In the genomic region with DNA sequence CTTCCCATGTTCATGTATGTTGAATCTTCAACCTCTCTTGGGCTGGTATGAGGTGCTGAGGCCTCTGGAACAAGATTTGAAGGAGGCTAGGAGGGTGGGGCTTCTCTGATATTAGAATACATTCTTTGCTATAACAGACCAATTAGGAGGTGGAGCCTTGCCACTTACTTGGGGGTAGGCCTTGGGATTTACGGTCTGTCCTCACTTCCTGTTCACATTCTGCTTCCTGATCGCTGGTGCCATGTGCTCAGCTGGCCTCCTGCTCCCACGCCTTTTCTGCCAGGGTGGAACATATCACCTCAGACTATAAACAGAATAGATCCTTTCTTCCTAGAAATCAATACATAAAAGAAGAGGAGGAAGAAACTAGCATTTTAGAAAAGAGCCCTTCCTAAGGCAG, we compare ENCODE assay signal across 27 mouse cellular contexts.
A peak's percentile ranks its signal among the peaks of the same experiment; 100 is the strongest.
DNase-seq lines count a peak whose midpoint lies in the region; ATAC-seq and TF ChIP-seq lines count a peak whose summit lies in the region.
"Had no signal": no experiment of that assay in that cellular context is flagged by ENCODE, and none has a peak within 500 bp of the region (broad histone marks: within the 10 kb centered on the region; RNA-seq: fewer than 3 reads in every experiment).

No protein-coding gene starts in this region.

- no peak overlapping the region for H3K27ac ChIP-seq in midbrain, embryonic 11.5 days (ENCODE audit: low read depth, low read length)
- H3K27ac ChIP-seq in midbrain, postnatal 0 days (ENCODE audit: low read depth, low read length), result no peak overlapping the region
- no peak overlapping the region for H3K27ac ChIP-seq in heart, embryonic 12.5 days (ENCODE audit: poor library complexity, severe bottlenecking)
- no peak overlapping the region for H3K27ac ChIP-seq in forebrain, postnatal 0 days (ENCODE audit: low read depth, low read length)
- H3K27ac ChIP-seq: embryonic facial prominence, embryonic 12.5 days; embryonic facial prominence, embryonic 15.5 days; gastrocnemius, adult 2 months; heart, adult 2 months; heart, embryonic 10.5 days; hindbrain, embryonic 10.5 days; hindbrain, embryonic 13.5 days; intestine, embryonic 15.5 days had no signal

- no peak overlapping the region for H3K4me2 ChIP-seq in midbrain, embryonic 11.5 days
- H3K4me2 ChIP-seq in midbrain, postnatal 0 days (ENCODE audit: low read depth, low read length, poor library complexity, severe bottlenecking), result no peak overlapping the region
- H3K4me2 ChIP-seq in heart, embryonic 12.5 days, result no peak overlapping the region
- no peak overlapping the region for H3K4me2 ChIP-seq in forebrain, postnatal 0 days (ENCODE audit: low read depth)
- H3K4me2 ChIP-seq: embryonic facial prominence, embryonic 12.5 days; embryonic facial prominence, embryonic 15.5 days; hindbrain, embryonic 13.5 days; intestine, embryonic 15.5 days had no signal

- H3K4me1 ChIP-seq in midbrain, embryonic 11.5 days (ENCODE audit: control insufficient read depth, insufficient read depth, low read length), result no peaks in the 10 kb centered on the region
- no peaks in the 10 kb centered on the region for H3K4me1 ChIP-seq in midbrain, postnatal 0 days (ENCODE audit: insufficient read depth, low read length)
- no peaks in the 10 kb centered on the region for H3K4me1 ChIP-seq in heart, embryonic 12.5 days (replicated peaks)
- no peaks in the 10 kb centered on the region for H3K4me1 ChIP-seq in forebrain, postnatal 0 days (ENCODE audit: insufficient read depth)
- H3K4me1 ChIP-seq: embryonic facial prominence, embryonic 12.5 days; embryonic facial prominence, embryonic 15.5 days; heart, embryonic 10.5 days; hindbrain, embryonic 10.5 days; hindbrain, embryonic 13.5 days; intestine, embryonic 15.5 days had no signal

- no peak overlapping the region for H3K9ac ChIP-seq in midbrain, embryonic 11.5 days (ENCODE audit: low read length)
- H3K9ac ChIP-seq in midbrain, postnatal 0 days (replicated peaks; ENCODE audit: low read length, poor library complexity, severe bottlenecking), result no peak overlapping the region
- H3K9ac ChIP-seq in heart, embryonic 12.5 days, result no peak overlapping the region
- H3K9ac ChIP-seq in forebrain, postnatal 0 days, result no peak overlapping the region
- H3K9ac ChIP-seq: embryonic facial prominence, embryonic 12.5 days; embryonic facial prominence, embryonic 15.5 days; hindbrain, embryonic 13.5 days; intestine, embryonic 15.5 days had no signal

- H3K36me3 ChIP-seq in midbrain, embryonic 11.5 days (ENCODE audit: control insufficient read depth, insufficient read depth, low read length), result no peaks in the 10 kb centered on the region
- no peaks in the 10 kb centered on the region for H3K36me3 ChIP-seq in midbrain, postnatal 0 days (ENCODE audit: insufficient read depth, low read length)
- H3K36me3 ChIP-seq in heart, embryonic 12.5 days, result no peaks in the 10 kb centered on the region
- H3K36me3 ChIP-seq in forebrain, postnatal 0 days (ENCODE audit: insufficient read depth), result no peaks in the 10 kb centered on the region
- H3K36me3 ChIP-seq: embryonic facial prominence, embryonic 12.5 days; embryonic facial prominence, embryonic 15.5 days; heart, embryonic 10.5 days; hindbrain, embryonic 10.5 days; hindbrain, embryonic 13.5 days; intestine, embryonic 15.5 days had no signal

- WGBS in midbrain, embryonic 11.5 days, result 92% methylated on average over 3 of the region's 3 CpGs
- WGBS in midbrain, postnatal 0 days, result 85% methylated on average over 3 of the region's 3 CpGs
- 65% methylated on average over 3 of the region's 3 CpGs for WGBS in heart, embryonic 12.5 days
- WGBS in forebrain, postnatal 0 days, result 88% methylated on average over 3 of the region's 3 CpGs

- no peak overlapping the region for H3K4me3 ChIP-seq in midbrain, embryonic 11.5 days (ENCODE audit: low read depth, low read length)
- H3K4me3 ChIP-seq in midbrain, postnatal 0 days (ENCODE audit: low read depth, low read length), result no peak overlapping the region
- no peak overlapping the region for H3K4me3 ChIP-seq in heart, embryonic 12.5 days
- H3K4me3 ChIP-seq in forebrain, postnatal 0 days (ENCODE audit: low read depth, low read length), result no peak overlapping the region
- H3K4me3 ChIP-seq: embryonic facial prominence, embryonic 12.5 days; embryonic facial prominence, embryonic 15.5 days; gastrocnemius, adult 2 months; heart, adult 2 months; heart, embryonic 10.5 days; hindbrain, embryonic 10.5 days; hindbrain, embryonic 13.5 days; intestine, embryonic 15.5 days had no signal

- TF ChIP-seq CTCF in midbrain, postnatal 0 days (IDR thresholded peaks at IDR 0.05), result no peak
- no peak for TF ChIP-seq CTCF in forebrain, postnatal 0 days (IDR thresholded peaks at IDR 0.05; ENCODE audit: low read depth)

- no peak for ATAC-seq in midbrain, embryonic 11.5 days (ENCODE audit: low FRiP score)
- ATAC-seq in midbrain, postnatal 0 days (ENCODE audit: low FRiP score), result no peak
- peak; percentile 65 for ATAC-seq in common myeloid progenitor, adult 5-6 weeks (replicated peaks; ENCODE audit: low read depth, poor library complexity, severe bottlenecking)
- peak; percentile 47 for ATAC-seq in megakaryocyte, adult 5-6 weeks (ENCODE audit: poor library complexity, severe bottlenecking)
- no peak for ATAC-seq in frontal cortex, adult (ENCODE audit: low TSS enrichment)
- ATAC-seq in heart, embryonic 12.5 days (ENCODE audit: insufficient number of reproducible peaks, low FRiP score), result no peak
- no peak for ATAC-seq in forebrain, postnatal 0 days
- ATAC-seq: forebrain, embryonic 14.5 days; hindbrain, embryonic 16.5 days; intestine, embryonic 15.5 days; Patski had no signal

- no peaks in the 10 kb centered on the region for H3K9me3 ChIP-seq in midbrain, embryonic 11.5 days (ENCODE audit: control insufficient read depth, low read length)
- no peaks in the 10 kb centered on the region for H3K9me3 ChIP-seq in midbrain, postnatal 0 days (ENCODE audit: low read length)
- H3K9me3 ChIP-seq in heart, embryonic 12.5 days (replicated peaks), result no peaks in the 10 kb centered on the region
- H3K9me3 ChIP-seq in forebrain, postnatal 0 days (ENCODE audit: low read length), result no peaks in the 10 kb centered on the region
- H3K9me3 ChIP-seq: embryonic facial prominence, embryonic 12.5 days; embryonic facial prominence, embryonic 15.5 days; heart, embryonic 10.5 days; hindbrain, embryonic 10.5 days; hindbrain, embryonic 13.5 days; intestine, embryonic 15.5 days had no signal

- DNase-seq in midbrain, embryonic 11.5 days (ENCODE audit: low spot score, missing footprints), result peak; percentile 37
- no peak for DNase-seq in midbrain, postnatal 0 days (ENCODE audit: low spot score)
- DNase-seq in cerebellum, adult 11 months, result no peak
- DNase-seq in forebrain, postnatal 0 days, result no peak
- DNase-seq: adrenal gland, adult 8-10 months; adrenal gland, postnatal 25 days; B cell, adult 2 months; cerebellum, adult 18-20 months; cerebellum, adult 9-10 months; cerebellum, postnatal 14 days; gastrocnemius, adult 2 months; gastrocnemius, postnatal 14 days; heart, adult 2 months; kidney, adult 11 months had no signal

- H3K27me3 ChIP-seq in midbrain, embryonic 11.5 days (ENCODE audit: control insufficient read depth, insufficient read depth, low read length), result no peaks in the 10 kb centered on the region
- H3K27me3 ChIP-seq in midbrain, postnatal 0 days (ENCODE audit: insufficient read depth, low read length), result no peaks in the 10 kb centered on the region
- no peaks in the 10 kb centered on the region for H3K27me3 ChIP-seq in heart, embryonic 12.5 days (replicated peaks)
- no peaks in the 10 kb centered on the region for H3K27me3 ChIP-seq in forebrain, postnatal 0 days (ENCODE audit: insufficient read depth, low read length)
- H3K27me3 ChIP-seq: embryonic facial prominence, embryonic 12.5 days; embryonic facial prominence, embryonic 15.5 days; hindbrain, embryonic 13.5 days; intestine, embryonic 15.5 days; Patski had no signal

Comparison
In these comparisons a context has a peak if more than half of its experiments do, and no peak if none do; other contexts are left out.
1. ATAC-seq: peak in common myeloid progenitor, adult 5-6 weeks (single experiment) and megakaryocyte, adult 5-6 weeks (single experiment); none in midbrain, embryonic 11.5 days (single experiment), midbrain, postnatal 0 days (single experiment), frontal cortex, adult (single experiment), heart, embryonic 12.5 days (single experiment) and forebrain, postnatal 0 days (single experiment).